Mouse (Mus musculus) cerebral cortex, adult 2 months (tissue): Measurements from ENCODE around the gene Paox.

ENCODE experiments used
- WGBS: fragments of 180-500 bp; shearing (Covaris S2); methylation state at CpG from one replicate; pipeline ENCODE4 v1.1.7; 2018; 5-methylcytosine and 5-hydroxymethylcytosine counted together

Paox gene

DNA sequence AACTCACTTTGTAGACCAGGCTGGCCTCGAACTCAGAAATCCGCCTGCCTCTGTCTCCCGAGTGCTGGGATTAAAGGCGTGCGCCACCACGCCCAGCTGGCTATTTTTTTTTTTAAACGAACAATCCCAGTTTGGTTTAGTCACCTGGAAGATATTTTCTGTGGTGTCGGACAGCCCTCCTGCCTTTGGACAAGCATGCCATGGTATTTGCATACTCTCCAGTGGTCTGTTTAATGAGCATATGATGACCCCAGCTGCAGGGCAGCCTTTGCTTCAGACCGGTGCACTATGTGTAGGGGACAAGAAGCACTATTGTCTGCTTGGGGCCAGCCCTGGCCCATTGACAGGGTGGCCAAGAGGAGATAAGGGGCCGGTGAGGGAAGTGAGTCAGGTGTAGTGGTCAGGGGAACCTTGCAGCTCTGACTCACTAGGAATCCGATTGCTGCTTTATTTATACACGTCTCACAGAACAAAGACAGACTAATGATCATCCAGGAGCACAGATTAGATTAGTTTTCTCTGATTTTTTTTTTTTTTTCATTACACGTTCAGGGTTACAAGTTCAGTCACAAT, 5.8 kb downstream of the Paox start:
- WGBS = 75% methylated on average over 13 of the region's 13 CpGs

GRCm38 (mm10) chr7:140122765-140123164, 7.2 kb downstream of the Paox start:
- WGBS = 52% methylated on average over 4 of the region's 4 CpGs

- WGBS = 84% methylated on average over 1 of the region's 1 CpGs
These were observed 8.8 kb downstream of the Paox start for GRCm38 (mm10) chr7:140124382-140124781.

DNA sequence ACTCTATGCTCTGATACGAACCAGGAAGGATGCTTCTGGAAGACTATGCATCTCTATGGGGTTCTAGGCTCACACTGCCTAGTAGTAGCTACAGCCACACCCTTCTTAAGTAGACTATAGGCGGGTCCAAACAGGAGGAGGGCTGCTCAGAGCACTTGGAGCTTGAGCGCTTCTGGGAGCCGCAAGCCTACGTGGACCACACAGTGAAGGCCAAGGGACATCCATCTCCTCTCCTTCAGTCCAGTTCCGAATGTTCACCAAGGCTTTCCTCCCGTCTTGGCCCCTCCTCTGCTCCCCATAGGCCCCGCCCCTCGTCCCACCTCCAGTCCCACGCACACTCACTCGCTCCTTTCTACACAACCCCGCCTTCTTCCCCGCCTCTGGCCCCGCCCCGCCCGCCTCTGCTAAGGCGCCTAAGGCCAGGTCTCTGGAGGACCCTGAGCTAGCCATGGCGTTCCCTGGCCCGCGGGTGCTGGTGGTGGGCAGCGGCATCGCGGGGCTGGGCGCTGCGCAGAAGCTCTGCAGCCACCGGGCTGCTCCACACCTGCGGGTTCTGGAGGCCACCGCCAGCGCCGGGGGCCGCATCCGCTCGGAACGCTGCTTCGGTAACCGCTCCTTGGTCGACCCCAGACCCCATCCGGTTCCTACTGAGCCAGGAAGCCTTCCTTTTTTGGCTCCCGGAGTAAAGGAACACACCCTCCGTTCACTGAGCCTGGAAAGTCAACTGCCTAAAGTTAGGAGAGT, 9.9 kb downstream of the Paox start:
- WGBS = under 1% methylated on average over 40 of the region's 40 CpGs

DNA sequence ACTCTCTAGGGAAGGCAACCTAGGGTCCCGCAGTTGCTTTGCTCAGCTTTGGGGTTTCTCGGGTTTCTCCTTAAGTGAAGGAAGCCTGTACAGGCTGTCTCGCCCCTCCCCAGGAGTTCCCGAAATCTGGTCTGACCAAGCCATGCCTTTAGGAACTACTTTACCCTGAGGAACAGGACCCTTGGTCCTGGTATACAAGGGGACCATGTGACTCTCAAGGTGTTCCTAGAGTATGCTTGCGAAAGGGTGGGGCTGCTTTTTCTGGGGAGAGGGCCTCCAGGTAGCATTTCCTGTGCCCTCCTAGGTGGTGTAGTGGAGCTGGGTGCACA, 10.4 kb downstream of the Paox start:
- WGBS = 11% methylated on average over 5 of the region's 5 CpGs

DNA sequence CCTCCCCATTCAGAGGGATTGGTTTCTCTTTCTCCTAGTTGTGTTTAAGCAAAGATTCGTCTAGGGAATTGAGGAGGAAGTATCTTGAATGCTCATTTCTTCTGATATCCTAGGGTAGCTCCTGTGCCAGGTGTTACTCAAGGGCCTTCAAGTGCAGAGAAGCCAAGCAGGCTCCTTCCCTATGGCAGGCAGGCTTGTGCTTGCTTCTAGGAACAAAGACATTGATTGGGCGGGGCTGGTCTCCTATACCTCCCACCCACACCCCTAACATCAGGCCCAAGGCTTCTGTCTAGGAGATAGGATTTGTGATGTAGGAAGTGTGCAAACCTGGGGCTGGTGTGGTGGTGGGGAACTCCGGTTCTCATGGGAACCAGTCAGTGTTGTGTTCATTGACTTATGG, 11.3 kb downstream of the Paox start:
- WGBS = 84% methylated on average over 3 of the region's 3 CpGs

DNA sequence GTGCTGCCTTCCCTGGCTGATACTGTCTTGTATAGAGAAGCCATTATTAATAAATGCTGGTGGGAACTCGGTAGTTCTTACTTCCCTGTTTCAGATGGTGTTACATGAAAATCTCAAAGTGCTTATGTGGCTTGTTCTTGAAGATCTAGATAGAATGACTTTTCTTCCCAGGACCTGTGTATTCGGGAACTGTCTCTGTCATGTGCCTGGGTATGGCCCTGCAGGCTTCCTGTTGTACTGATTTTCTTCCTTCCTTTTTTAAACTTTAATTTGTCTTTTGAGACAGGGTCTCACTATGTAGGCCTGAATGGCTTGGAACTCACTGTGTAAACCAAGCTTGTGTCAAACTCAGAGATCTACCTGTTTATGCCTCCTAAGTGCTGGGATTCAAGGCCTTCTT, 12.3 kb downstream of the Paox start:
- 90% methylated on average over 2 of the region's 2 CpGs for WGBS

- WGBS = 87% methylated on average over 7 of the region's 7 CpGs
These were observed 16.6 kb downstream of the Paox start for GRCm38 (mm10) chr7:140132184-140132583.

GRCm38 (mm10) chr7:140134033-140134432, 18.4 kb downstream of the Paox start:
- 86% methylated on average over 7 of the region's 7 CpGs for WGBS

DNA sequence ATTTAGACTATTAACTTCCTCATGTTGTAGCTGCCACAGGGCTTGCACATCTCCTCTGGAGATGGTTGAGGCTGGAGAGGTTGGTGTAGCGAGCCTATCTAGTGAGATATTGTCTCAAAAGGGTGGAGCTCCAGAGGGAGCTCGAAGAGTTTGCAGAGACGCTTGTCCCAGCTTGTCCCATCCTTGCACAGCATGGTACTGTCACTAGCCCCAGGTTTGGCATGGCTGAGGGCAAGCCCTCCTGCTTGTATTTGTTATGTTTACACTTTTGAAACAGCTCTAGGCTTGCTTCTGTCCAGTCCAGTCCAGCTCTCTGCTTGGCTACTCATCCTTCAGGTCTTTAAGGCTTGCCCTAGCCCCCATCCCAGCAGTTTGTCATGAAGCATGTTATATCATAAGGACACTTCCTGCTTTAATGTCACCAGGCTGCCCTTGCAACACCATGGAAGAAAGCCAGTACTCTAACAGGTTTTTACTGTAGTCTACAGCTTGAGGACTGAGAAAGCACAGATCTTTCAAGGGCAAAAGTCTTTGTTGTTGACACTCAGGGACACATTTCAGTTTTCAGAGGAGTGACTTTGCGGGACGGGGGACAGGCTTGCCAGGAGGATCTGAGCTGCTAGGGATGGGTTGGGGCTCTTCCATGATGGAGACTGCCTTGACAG, 19.6 kb downstream of the Paox start:
- 89% methylated on average over 5 of the region's 5 CpGs for WGBS

GRCm38 (mm10) chr7:140137135-140138020, 21.8 kb downstream of the Paox start, which contains the start of gene Mtg1:
Gene Mtg1, plus strand, starts transcription at chr7:140137564.
- WGBS = 2% methylated on average over 39 of the region's 39 CpGs

DNA sequence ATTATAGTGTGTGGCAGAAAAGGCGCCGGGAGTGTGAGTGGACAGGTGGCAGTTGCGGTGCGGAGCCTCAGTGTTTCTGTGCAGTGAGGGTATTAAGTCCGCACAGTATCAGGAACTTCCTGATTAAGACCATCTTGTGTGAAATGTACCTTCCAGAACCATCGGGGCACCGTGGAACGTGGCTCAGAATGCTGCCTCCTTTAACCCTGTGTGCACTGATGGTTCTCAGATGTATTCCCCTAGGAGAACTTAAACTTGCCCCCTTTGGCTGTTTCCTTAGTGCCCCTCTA, 22.4 kb downstream of the Paox start:
- WGBS = 0% methylated on average over 8 of the region's 8 CpGs

DNA sequence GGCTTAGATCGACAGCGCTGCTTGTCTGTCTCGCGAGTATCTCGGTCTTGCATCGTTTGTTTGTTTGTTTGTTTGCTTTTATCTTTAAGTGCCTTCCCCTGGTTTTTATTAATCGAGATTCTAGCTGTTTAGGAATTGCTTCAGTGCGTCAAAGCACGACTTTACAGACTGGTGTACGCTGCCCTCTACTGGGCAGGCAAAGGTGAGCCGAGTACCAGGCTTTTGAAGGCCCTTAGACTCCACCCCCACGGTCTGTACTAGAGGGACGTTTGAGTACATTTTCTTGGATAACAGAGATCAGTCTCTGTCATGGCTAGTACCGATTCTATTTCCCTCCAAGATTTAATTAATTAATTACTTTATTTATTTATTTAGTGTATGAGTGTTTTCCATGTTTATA, 25.8 kb downstream of the Paox start:
- WGBS = 6% methylated on average over 14 of the region's 14 CpGs

- 90% methylated on average over 4 of the region's 4 CpGs for WGBS
These were observed 29.0 kb downstream of the Paox start for GRCm38 (mm10) chr7:140144550-140144949.

GRCm38 (mm10) chr7:140153383-140153782, 37.8 kb downstream of the Paox start:
- WGBS = 3% methylated on average over 28 of the region's 28 CpGs

GRCm38 (mm10) chr7:140153829-140154217, 38.2 kb downstream of the Paox start:
- 13% methylated on average over 4 of the region's 4 CpGs for WGBS

DNA sequence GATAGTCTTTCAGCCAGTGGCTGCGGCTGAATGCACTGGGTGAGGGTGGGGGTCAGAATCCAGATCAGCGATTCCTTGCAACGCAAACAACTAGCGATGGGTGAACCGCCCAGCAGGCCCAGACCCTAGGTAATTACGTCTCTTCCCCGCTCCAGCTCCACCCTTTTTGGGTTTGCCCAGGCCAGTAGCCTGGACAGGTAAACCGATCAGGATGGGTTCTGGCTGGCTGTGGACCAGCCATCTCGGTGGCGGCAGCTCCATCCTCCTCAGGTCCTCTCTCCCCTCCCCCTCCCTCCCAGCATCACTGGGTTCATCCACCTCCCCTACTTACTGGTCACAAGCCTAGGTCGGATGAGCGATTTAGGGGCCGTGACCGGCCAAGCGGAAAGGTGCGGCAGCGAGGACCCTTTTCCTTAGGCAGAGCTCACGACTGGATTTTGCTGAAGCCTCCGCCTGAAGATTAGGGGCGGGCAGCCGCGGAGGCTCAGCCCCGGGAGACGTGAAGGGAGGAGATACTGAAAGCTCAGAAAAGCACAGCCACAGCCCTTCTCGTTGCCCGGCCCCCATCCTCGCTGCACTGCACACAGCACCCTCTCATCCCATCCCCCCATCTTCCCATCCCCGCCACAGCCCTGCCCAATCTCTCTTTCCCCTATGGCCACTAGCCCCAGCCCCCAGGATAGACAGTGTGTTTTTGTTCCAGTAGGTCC, 38.8 kb downstream of the Paox start, which contains the start of gene Sprn:
Sprn (minus strand) TSS at position 660 of the 710 bp plus-strand sequence.
- 3% methylated on average over 28 of the region's 28 CpGs for WGBS

- 83% methylated on average over 3 of the region's 3 CpGs for WGBS
These were observed 44.8 kb downstream of the Paox start for GRCm38 (mm10) chr7:140160363-140160762.

DNA sequence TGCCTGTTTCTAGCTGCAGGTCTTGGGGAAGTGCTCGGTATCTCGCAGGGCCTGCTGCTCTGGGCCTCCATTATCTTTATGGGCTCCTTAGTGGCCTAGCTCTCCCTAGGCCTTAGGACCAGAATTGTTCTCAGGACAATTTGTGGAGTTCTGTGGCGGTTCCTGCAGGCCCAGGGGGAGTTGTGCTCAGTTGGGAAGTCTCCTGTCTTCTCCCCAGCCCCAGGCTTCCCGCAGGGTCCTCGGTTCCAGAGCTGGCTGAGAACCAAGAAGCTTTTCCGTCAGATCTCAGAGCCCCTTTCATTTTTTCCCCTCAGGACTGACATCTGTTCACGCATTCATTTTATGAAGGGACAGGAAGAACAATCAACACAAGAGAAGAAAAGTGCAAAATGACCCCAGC, 49.1 kb downstream of the Paox start, which contains the start of gene Olfr522:
Olfr522 (minus strand) TSS at position 101 of the 400 bp plus-strand sequence.
- WGBS = 75% methylated on average over 7 of the region's 7 CpGs

- 32% methylated on average over 1 of the region's 1 CpGs for WGBS
These were observed 52.4 kb downstream of the Paox start for GRCm38 (mm10) chr7:140167950-140168349.

GRCm38 (mm10) chr7:140169386-140169785, 53.8 kb downstream of the Paox start:
- 80% methylated on average over 4 of the region's 4 CpGs for WGBS

- 87% methylated on average over 3 of the region's 3 CpGs for WGBS
These were observed 55.3 kb downstream of the Paox start for GRCm38 (mm10) chr7:140170863-140171262.
